Mouse (Mus musculus): Measurements from ENCODE around the gene Cep295nl.
"Not testable (repeated sequence)": the region's sequence is repeated elsewhere in the genome, so short reads cannot be mapped to it uniquely, and the experiment has no call there.

Gene Cep295nl

GRCm38 (mm10) chr11:118342400-118342981 lies at the start of gene Cep295nl:
Gene Cep295nl, minus strand, starts transcription at chr11:118342500.
- peak; percentile 31 to 65 for DNase-seq

GRCm38 (mm10) chr11:118387816-118388215 lies 45.5 kb upstream of the Cep295nl start:
- peak in 1 of 2 experiments; percentile 28 for DNase-seq

GRCm38 (mm10) chr11:118379251-118380009 lies 37.1 kb upstream of the Cep295nl start:
- peak; percentile 84 to 89 for DNase-seq

- peak in 1 of 2 experiments; percentile 27 for DNase-seq
Observed at GRCm38 (mm10) chr11:118378656-118379055, 36.4 kb upstream of the Cep295nl start.

GRCm38 (mm10) chr11:118376323-118376722 lies 34.0 kb upstream of the Cep295nl start:
- DNase-seq, result not testable (repeated sequence)

- peak in 1 of 2 experiments; percentile 36 for DNase-seq
Observed at GRCm38 (mm10) chr11:118375881-118376280, 33.6 kb upstream of the Cep295nl start.

- DNase-seq, result peak in 1 of 2 experiments; percentile 14
Observed at GRCm38 (mm10) chr11:118375461-118375860, 33.2 kb upstream of the Cep295nl start.

GRCm38 (mm10) chr11:118375006-118375405 lies 32.7 kb upstream of the Cep295nl start:
- DNase-seq, result peak in 1 of 2 experiments; percentile 14

GRCm38 (mm10) chr11:118374506-118374905 lies 32.2 kb upstream of the Cep295nl start:
- DNase-seq, result peak in 1 of 2 experiments; percentile 14

- DNase-seq, result peak in 1 of 2 experiments; percentile 24
Observed at GRCm38 (mm10) chr11:118372641-118373040, 30.3 kb upstream of the Cep295nl start.

- DNase-seq, result peak in 1 of 2 experiments; percentile 22
Observed at GRCm38 (mm10) chr11:118371876-118372275, 29.6 kb upstream of the Cep295nl start.

- DNase-seq, result peak in 1 of 2 experiments; percentile 22
Observed at GRCm38 (mm10) chr11:118369657-118370056, 27.4 kb upstream of the Cep295nl start.

- DNase-seq, result peak in 1 of 2 experiments; percentile 24
Observed at GRCm38 (mm10) chr11:118369251-118369650, 27.0 kb upstream of the Cep295nl start.

- peak; percentile 30 to 37 for DNase-seq
Observed at GRCm38 (mm10) chr11:118368330-118368729, 26.0 kb upstream of the Cep295nl start.

GRCm38 (mm10) chr11:118366559-118366958 lies 24.3 kb upstream of the Cep295nl start:
- peak in 1 of 2 experiments; percentile 3 for DNase-seq

GRCm38 (mm10) chr11:118366108-118366507 lies 23.8 kb upstream of the Cep295nl start:
- peak in 1 of 2 experiments; percentile 10 for DNase-seq

- DNase-seq, result peak in 1 of 2 experiments; percentile 41
Observed at GRCm38 (mm10) chr11:118365171-118365570, 22.9 kb upstream of the Cep295nl start.

GRCm38 (mm10) chr11:118364021-118364420 lies 21.7 kb upstream of the Cep295nl start:
- peak in 1 of 2 experiments; percentile 15 for DNase-seq

GRCm38 (mm10) chr11:118362971-118363518 lies 20.7 kb upstream of the Cep295nl start:
- peak; percentile 23 to 59 for DNase-seq

GRCm38 (mm10) chr11:118362501-118362900 lies 20.2 kb upstream of the Cep295nl start:
- peak in 1 of 2 experiments; percentile 42 for DNase-seq

- peak in 1 of 2 experiments; percentile 54 for DNase-seq
Observed at GRCm38 (mm10) chr11:118360907-118361341, 18.6 kb upstream of the Cep295nl start.

- peak in 1 of 2 experiments; percentile 38 for DNase-seq
Observed at GRCm38 (mm10) chr11:118360491-118360890, 18.2 kb upstream of the Cep295nl start.

GRCm38 (mm10) chr11:118355640-118356039 lies 13.3 kb upstream of the Cep295nl start, which contains the start of gene Timp2:
Gene Timp2, minus strand, starts transcription at chr11:118355740.
- no peak for DNase-seq
